Comparison of ENCODE assay signal across 23 mouse cellular contexts in genomic region chr5:39615202-39615601, GRCm38 (mm10).
"Had no signal": no experiment of that assay in that cellular context is flagged by ENCODE, and none has a peak within 500 bp of the region (broad histone marks: within the 10 kb centered on the region; RNA-seq: fewer than 3 reads in every experiment).

No protein-coding gene starts in this region.

- H3K27me3 ChIP-seq: limb, embryonic 12.5 days; limb, embryonic 15.5 days; midbrain, embryonic 13.5 days; neural tube, embryonic 13.5 days had no signal

- H3K36me3 ChIP-seq: limb, embryonic 12.5 days; limb, embryonic 15.5 days had no signal

- H3K4me1 ChIP-seq: limb, embryonic 12.5 days; limb, embryonic 15.5 days; midbrain, embryonic 13.5 days had no signal

- H3K4me2 ChIP-seq: limb, embryonic 12.5 days; limb, embryonic 15.5 days; liver, embryonic 11.5 days; lung, embryonic 14.5 days; midbrain, embryonic 13.5 days; neural tube, embryonic 13.5 days had no signal

- H3K4me3 ChIP-seq: layer of hippocampus, adult 2 months; limb, embryonic 12.5 days; limb, embryonic 15.5 days; midbrain, embryonic 13.5 days; myocyte; neural tube, embryonic 13.5 days had no signal

- H3K27ac ChIP-seq: kidney, postnatal 0 days; layer of hippocampus, adult 2 months; limb, embryonic 12.5 days; limb, embryonic 15.5 days; liver, embryonic 14.5 days; macrophage; midbrain, embryonic 13.5 days; neural tube, embryonic 13.5 days; stomach, postnatal 0 days had no signal

- ATAC-seq: liver, postnatal 0 days; lung, postnatal 0 days; midbrain, embryonic 13.5 days had no signal

- H3K9ac ChIP-seq: limb, embryonic 12.5 days; limb, embryonic 15.5 days; liver, embryonic 14.5 days; liver, postnatal 0 days; lung, embryonic 14.5 days; midbrain, embryonic 13.5 days; neural tube, embryonic 13.5 days had no signal

- H3K9me3 ChIP-seq: limb, embryonic 12.5 days; limb, embryonic 15.5 days; midbrain, embryonic 13.5 days; neural tube, embryonic 13.5 days had no signal

- DNase-seq: kidney, postnatal 25 days; layer of hippocampus, adult 9-11 months; left cerebral cortex, postnatal 4 days; liver, postnatal 0 days; lung, embryonic 14.5 days; right cerebral cortex, adult 18-20 months; right cerebral cortex, postnatal 14 days; right cerebral cortex, postnatal 4 days; thymus, adult 2 months; thymus, postnatal 14 days; thymus, postnatal 4 days had no signal
